Mouse (Mus musculus) ovary, adult 10 weeks (tissue): ENCODE results near the gene Bricd5. TPM values are rescaled to one million over a fixed set of nuclear protein-coding genes. Genes with fewer than 3 reads are reported as not detected.

Experiments used
- polyA plus RNA-seq: library from polyadenylated mRNA; stranded (reverse); fragments of 350-450 nt; fragmentation: Illumina TruSeq; extraction: RNeasy Lipid Tissue Mini Kit (QIAGEN cat#74804); gene quantifications from one replicate; pipeline ENCODE4 v1.2.3, GENCODE M21; 2014

Gene Bricd5
- not detected for polyA plus RNA-seq

DNA sequence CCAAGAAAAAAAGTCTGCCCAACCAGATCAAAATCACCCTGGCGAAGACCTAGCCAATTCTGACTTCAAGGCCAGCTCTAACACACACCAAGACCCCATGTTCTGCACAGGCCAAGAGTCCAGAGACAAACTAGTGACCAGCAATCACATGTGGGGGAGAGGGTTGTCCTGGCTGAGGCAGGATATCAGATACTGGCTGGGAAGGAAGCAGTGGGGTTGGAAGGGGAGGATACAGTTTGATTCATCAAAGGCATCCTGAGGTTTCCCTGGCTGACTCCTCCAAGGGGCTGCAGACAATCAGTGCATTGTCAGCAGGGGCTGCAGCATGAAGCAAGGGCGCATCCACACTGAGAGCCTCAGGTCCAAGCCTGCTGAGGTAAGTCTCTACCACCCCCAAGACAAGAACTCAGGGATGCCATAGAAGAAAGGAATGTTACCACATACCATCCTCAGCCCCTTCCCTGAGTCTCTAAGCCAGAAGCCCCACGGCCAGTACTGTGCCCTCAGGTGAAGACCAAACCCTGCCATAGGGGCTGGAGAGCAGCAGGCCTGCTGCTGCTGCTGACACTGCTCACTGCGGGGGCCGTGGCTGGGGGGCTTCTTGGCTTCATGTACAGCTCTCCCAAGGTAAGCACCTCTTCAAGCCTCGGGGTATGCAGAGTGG lies at the start of gene Bricd5:
Bricd5 (plus strand) TSS at position 273 of the 664 bp plus-strand sequence.

DNA sequence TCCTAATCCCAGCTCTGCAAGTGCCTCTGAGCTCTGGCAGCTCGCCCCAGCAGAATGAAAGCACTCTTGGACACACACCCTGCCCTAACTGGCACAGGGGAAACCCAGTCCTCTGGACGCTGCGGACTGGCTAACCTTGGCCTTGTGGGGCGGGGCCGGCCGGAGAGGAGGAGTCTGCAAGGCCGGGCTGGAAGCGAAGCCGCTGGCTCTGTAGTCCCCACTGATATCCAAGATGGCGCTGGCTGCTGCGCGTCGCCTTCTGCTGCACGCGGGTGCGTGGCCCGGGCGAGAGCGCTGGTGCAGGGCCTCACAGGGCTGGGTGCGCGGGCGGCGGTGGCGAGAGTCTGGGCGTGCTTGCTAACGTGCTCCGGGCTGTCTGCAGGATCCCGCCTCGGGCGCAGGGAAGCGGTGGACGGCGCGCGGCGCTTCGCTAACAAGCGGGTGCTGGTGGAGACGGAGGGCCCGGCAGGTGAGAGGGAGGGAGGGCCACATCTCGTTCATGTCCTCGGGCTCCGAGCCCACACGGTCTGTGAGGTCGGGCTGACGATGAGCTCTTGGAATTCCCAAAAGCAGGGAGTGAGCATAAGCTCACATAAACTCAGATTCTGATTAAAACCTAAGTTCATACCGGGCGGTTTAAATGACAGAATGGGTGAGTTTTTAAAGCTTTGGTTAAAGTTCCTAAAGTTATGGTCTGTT lies 47.1 kb upstream of the Bricd5 start, which contains the start of gene Eci1:
Eci1 (plus strand) TSS at position 171 of the 699 bp plus-strand sequence.

DNA sequence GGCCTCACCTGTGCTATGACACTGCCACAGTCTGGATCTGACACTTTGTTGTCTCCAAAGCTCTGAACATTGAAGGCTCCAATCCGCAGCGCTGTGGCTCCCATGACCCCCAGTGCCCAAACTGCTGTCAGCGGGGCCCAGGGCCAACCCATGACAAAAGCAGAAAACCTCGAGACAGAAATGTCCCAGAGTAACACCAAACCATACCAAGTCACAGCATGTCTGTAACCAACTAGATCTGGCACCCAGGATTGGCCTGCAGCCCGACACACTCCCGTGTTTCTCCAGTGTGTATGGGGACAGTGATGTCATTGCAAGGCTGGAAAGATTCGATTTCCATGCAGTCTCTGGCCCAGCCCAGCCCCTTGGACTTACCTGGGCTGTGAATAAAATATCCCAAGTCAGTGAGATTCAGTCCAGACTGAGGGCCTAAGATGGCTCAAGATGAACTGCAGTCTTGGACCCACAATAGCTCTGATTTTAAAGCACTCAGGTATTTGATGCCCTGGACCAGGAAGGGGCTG lies 31.0 kb upstream of the Bricd5 start, which contains the start of gene Dnase1l2:
Dnase1l2 (minus strand) TSS at position 474 of the 524 bp plus-strand sequence.

DNA sequence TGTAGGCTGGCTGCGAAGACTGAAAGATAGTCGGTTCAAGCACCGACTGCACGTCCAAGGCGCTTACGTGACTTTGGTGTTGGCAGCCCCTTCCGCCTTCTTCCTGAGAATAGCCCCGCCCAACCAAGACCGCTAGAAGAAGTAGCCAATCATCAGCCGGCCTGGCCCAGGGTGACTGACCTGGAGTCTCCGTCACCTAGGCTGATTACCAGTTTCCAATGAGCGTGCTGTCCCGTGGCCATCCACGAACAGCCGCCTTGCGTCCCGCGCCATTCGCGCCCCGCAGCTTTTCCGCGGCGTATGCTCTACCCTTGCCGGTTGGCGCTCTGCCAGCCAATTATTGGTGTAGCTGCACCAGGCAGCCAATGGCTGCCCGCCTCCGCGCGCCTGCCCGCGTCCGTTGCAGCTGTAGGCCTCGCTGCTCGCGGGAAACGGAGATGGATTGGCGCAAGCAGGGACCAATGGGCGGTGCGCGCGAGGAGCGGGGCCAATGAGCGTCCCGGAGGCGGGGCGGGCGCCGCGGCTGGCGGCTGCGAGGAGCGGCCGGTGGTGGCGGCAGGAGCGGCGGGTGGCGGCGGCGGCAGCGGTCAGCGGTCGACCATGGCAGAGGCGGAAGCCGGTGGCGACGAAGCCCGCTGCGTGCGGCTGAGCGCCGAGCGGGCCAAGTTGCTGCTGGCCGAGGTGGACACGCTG lies 3.6 kb upstream of the Bricd5 start, which contains the start of the genes E4f1 and Pgp:
E4f1 (minus strand) TSS at position 404 of the 693 bp plus-strand sequence.
Pgp (plus strand) TSS at position 483 of the 693 bp plus-strand sequence.

DNA sequence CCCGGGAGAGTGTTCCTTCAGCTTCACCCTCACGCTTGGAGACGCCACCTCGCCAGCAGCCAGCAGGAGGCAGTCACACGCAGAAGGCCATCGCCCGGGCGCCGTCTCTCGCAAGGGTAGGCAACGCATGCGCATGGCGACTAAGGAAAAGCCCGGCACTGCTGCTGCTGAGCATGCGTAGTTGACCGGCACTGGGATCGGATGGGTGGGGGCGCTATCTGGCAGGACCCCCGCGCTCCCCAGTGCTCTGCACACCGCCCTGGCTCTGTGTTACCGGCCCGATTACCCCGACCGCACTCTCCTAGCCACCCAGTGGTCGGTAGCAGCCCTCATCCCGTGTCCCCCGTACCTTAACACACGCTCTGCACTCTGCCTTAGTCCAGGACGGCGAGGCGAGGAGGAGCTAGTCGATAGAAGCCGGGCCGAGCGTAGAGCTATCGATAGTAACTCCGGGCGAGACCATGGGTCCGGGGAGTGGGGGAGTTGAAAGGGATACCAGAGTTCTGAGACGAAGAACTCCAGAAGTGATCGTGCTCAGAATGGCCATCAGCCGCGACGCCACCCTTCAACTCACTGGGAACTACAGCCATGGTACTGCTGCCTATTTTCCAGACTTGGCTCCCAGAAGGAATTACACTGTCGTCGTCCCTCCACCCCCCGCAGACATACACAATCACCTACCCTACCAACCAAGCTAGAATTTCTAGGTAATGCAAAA lies 5.1 kb downstream of the Bricd5 start, which contains the start of gene Mlst8:
Mlst8 (minus strand) TSS at position 416 of the 718 bp plus-strand sequence.

DNA sequence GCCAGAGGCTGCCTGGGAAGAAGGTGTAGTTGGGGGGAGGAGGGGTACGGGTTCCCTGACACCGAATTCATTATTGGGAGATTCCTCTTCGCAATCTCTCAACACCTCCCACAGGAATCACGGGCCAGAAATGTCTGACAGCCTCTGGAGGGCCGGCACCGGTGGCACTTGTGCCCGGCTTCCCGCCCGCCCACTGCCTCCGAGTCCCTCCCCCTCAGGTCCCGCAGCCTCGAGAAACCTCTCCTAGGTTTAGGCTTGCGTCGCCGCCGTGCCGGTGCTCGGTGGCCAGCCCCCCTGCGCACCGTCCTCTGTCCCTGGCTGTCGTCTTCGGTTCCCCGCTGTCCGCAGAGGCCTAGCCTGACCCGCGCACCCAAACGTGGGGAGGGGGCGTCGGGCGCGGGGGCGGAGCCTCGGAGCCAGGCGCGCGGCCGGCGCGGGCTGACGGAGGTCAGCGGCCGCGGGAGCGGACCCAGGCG lies 14.5 kb downstream of the Bricd5 start, which contains the start of gene Caskin1:
Caskin1 (plus strand) TSS at position 416 of the 476 bp plus-strand sequence.

Other genes starting within 250 kb of the Bricd5 start
- gene Ccnf, start 222.4 kb upstream of the Bricd5 start, polyA plus RNA-seq = 5.2 TPM
- not detected for gene Abca17, start 122.8 kb upstream of the Bricd5 start, polyA plus RNA-seq
- 1.7 TPM for gene Abca3, start 121.9 kb upstream of the Bricd5 start, polyA plus RNA-seq
- 81.8 TPM for gene Rnps1, start 59.3 kb upstream of the Bricd5 start, polyA plus RNA-seq
- gene Eci1, start 47.2 kb upstream of the Bricd5 start, polyA plus RNA-seq = 15.1 TPM
- gene Dnase1l2, start 30.8 kb upstream of the Bricd5 start, polyA plus RNA-seq = not detected
- 0.46 TPM for gene E4f1, start 3.6 kb upstream of the Bricd5 start, polyA plus RNA-seq
- 29.5 TPM for gene Pgp, start 3.5 kb upstream of the Bricd5 start, polyA plus RNA-seq
- gene Mlst8, start 5.2 kb downstream of the Bricd5 start, polyA plus RNA-seq = 5.6 TPM
- 0.80 TPM for gene Caskin1, start 14.7 kb downstream of the Bricd5 start, polyA plus RNA-seq
- 5.3 TPM for gene Traf7, start 54.1 kb downstream of the Bricd5 start, polyA plus RNA-seq
- gene Rab26, start 60.3 kb downstream of the Bricd5 start, polyA plus RNA-seq = not detected
- gene Pkd1, start 76.0 kb downstream of the Bricd5 start, polyA plus RNA-seq = 6.3 TPM
- gene Tsc2, start 158.7 kb downstream of the Bricd5 start, polyA plus RNA-seq = 15.9 TPM
- gene Nthl1, start 158.8 kb downstream of the Bricd5 start, polyA plus RNA-seq = 0.34 TPM
- gene Slc9a3r2, start 176.4 kb downstream of the Bricd5 start, polyA plus RNA-seq = 11.8 TPM
- not detected for gene Npw, start 184.6 kb downstream of the Bricd5 start, polyA plus RNA-seq
- gene Zfp598, start 195.8 kb downstream of the Bricd5 start, polyA plus RNA-seq = 0.68 TPM
- gene Syngr3, start 216.1 kb downstream of the Bricd5 start, polyA plus RNA-seq = 0.83 TPM
- 10.4 TPM for gene Gfer, start 222.3 kb downstream of the Bricd5 start, polyA plus RNA-seq
- gene Noxo1, start 222.3 kb downstream of the Bricd5 start, polyA plus RNA-seq = 1.1 TPM
- gene Tbl3, start 233.8 kb downstream of the Bricd5 start, polyA plus RNA-seq = 0.31 TPM
- gene Rnf151, start 244.2 kb downstream of the Bricd5 start, polyA plus RNA-seq = not detected
- 771 TPM for gene Rps2, start 244.2 kb downstream of the Bricd5 start, polyA plus RNA-seq